Mouse (Mus musculus) heart, adult 9 months (tissue): ENCODE data around the gene P2ry13.

Source experiments
- DNase-seq, 2 experiments: peaks; one replicate each; pipeline ENCODE4 v3.0.0; 2022; ENCODE audit warnings: low spot score in 2 of 2

P2ry13 gene

GRCm38 (mm10) chr3:59197329-59197948 is 13.2 kb downstream of the P2ry13 start:
- no peak for DNase-seq

DNA sequence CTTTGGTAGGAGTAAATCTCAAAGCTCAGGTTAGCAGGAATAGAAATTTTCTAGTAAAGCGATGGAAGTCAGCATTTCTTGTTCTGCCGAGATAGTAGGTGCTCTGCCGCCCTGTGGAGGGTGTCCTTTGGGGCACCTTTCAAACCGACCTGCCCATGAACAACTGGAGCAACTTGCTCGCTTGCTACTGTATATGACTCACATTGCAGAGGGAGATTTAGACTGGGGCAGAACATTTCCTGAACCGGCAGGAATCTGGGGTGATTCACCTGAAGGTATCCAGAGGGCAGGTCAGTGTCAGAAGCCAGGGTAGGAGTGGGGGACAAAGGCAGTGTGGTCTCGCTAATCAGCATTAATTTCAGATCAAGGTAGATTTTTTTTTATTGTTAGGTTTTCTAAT is 15.7 kb downstream of the P2ry13 start, which contains the start of gene Gpr87:
Gene Gpr87 (minus strand): TSS at position 167 of the 400 bp plus-strand sequence.
- no peak for DNase-seq

DNA sequence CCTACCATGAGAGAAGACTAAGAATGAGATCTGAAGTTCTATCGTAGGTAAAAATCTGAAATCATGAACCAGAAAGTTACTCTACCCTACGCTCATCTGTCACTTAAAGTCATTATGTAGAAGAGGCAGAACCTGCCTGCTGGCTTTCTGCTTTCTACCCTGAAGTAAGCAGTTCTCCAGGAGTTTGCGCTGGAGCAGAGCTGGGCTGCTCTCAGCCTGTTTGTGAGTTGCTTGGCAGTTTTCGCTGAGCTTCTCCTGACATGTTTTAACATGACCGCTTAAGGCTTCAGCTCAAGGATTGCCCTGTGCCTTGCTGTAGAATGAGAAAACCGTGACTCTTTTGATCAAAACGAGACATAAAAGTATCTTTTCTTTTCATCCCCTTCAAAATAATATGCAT is 16.6 kb downstream of the P2ry13 start:
- no peak for DNase-seq

- no peak for DNase-seq
These were observed 19.0 kb downstream of the P2ry13 start for GRCm38 (mm10) chr3:59191674-59192073.

GRCm38 (mm10) chr3:59187336-59187735 is 23.3 kb downstream of the P2ry13 start:
- no peak for DNase-seq

DNA sequence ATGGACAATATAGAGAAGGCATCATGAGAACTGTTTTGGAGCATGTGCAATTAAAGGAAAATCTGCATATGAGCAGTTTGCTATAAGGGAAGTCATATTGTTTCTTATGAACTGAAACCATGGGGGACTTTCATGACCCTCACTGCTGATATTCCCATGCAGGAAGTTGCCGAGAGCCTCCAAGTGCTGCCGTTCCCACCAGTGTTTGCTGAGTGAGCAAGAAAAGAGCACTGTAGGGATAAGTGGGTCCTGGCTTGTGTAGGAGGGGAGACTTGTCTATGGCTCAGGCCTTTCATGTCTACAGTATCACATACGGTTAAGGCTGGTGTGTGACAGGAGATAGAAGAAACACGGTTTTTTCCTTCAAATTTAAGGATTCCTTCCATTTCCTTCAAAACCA is 25.0 kb downstream of the P2ry13 start:
- DNase-seq: no peak

DNA sequence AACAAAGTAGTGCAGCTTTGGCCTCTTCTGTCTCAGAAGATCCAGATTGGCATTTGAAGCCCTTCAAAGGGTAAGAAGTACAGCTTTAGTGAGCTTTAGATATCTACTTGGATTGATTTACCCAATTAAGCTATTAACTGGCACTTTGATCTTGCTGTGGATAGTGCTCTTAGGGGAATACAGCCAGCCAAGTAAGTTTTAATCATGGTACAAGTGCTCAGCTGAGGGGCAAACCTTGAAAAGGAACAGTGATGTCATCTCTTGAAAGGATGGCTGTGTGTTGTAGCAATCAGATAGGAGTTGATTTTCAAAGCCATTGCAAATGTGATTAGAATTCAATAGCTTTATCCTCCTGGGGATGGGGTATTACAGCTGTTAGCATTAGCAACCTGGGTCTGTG is 28.6 kb downstream of the P2ry13 start:
- DNase-seq: no peak

GRCm38 (mm10) chr3:59181134-59181533 is 29.5 kb downstream of the P2ry13 start:
- no peak for DNase-seq

GRCm38 (mm10) chr3:59176871-59177270 is 33.8 kb downstream of the P2ry13 start:
- DNase-seq: no peak

GRCm38 (mm10) chr3:59175234-59175633 is 35.4 kb downstream of the P2ry13 start:
- peak in 1 of 2 experiments; percentile 43 for DNase-seq

- DNase-seq: no peak
These were observed 36.1 kb downstream of the P2ry13 start for GRCm38 (mm10) chr3:59174426-59175154.

- DNase-seq: peak; percentile 16 to 26
These were observed 40.6 kb downstream of the P2ry13 start for GRCm38 (mm10) chr3:59169921-59170627.

GRCm38 (mm10) chr3:59169215-59169614 is 41.5 kb downstream of the P2ry13 start:
- no peak for DNase-seq

DNA sequence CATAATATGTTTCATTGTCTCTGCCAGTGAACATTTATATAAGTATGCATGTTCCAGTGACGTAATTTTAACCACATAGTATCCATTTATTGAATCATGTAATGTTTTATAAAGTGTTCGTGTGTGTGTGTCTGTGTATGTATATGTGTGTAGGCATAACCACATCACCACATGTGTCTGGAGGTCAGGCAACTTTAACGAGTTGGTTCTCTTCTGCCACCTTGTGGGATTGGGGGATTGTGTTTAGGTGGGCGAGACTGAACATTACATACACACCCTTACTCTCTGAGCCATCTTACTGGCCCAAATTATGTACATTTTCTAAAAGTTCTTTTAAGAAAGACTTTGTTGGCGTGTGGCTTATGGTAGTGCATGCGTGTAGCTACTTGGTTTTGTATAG is 42.2 kb downstream of the P2ry13 start:
- no peak for DNase-seq

DNA sequence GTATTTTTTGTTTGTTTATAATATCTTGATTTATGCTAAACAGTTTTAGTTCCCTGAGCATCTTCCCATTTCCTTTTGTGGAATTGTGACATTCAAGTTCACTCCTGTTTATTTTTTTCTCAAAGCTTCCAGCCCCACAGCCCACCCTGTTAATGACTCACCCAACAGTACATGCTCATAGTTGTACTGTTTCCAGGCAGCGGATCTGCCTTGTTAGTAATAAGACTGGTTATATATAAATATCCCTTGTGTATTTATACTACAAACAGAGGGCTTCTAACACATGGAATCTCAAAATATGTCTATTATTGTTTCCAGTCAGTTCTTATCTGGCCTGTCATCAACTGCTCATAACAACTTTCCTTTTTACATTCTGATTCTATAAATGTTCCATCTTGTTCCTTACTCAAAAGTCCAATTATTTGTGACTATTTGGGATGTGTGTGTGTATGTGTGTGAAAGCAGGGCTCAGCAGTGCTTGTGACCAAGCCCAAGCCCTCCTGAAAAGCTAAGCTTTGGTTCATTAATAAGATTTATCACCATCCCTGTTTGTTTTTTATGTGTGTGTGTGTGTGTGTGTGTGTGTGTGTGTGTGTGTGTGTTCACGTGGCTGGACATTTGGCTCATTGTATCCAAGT is 43.1 kb downstream of the P2ry13 start:
- no peak for DNase-seq

DNA sequence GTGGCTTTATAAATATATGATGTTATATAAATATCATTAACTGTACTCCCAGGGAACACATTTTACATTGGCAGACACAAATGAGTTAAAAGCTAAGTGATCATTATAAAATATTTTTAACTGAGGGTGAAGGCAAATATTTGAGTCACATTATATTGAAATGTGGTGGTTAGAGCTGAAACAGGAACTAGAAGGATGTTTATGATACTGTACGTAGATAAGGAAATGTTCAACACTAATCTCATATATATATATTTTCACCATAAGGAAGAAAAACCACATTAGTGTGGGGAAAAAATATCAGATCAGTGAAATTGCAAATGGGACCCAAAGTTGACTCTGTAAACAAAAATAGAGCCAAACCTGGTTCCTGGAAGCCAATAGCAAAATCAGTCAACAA is 50.2 kb downstream of the P2ry13 start:
- no peak for DNase-seq
